Mouse (Mus musculus) liver, embryonic 11.5 days (tissue): ENCODE data around the gene Kcnk7. TPM values are rescaled to one million over a fixed set of nuclear protein-coding genes. Genes with fewer than 3 reads are reported as not detected.
A peak's percentile ranks its signal among the peaks of the same experiment; 100 is the strongest.

Source experiments
- ATAC-seq: fragments of 200-750 bp; cut with Nextera tagmentation; replicated peaks from 2 replicates; pipeline ENCODE4 v1.8.0; 2017; ENCODE audit warnings: moderate number of reproducible peaks, mild to moderate bottlenecking, moderate TSS enrichment, moderate library complexity; ENCODE audit not compliant: low FRiP score
- DNase-seq: peaks from one replicate; pipeline ENCODE4 v3.0.0-alpha.2; 2017; ENCODE audit warnings: low spot score
- H3K27ac ChIP-seq: fragments of 300-500 bp; sonication (generic); 2 replicates; pipeline ENCODE4 v1.5.1; 2014; ENCODE audit warnings: mild to moderate bottlenecking, low read depth, low read length, control low read depth
- H3K27me3 ChIP-seq: fragments of 300-500 bp; sonication (generic); replicated peaks from 2 replicates; pipeline ENCODE4 v1.6.1; 2014; ENCODE audit warnings: low read length, mixed read lengths; ENCODE audit not compliant: control insufficient read depth, insufficient read depth
- H3K36me3 ChIP-seq: fragments of 300-500 bp; sonication (generic); 2 replicates; pipeline ENCODE4 v1.6.1; 2014; ENCODE audit warnings: mild to moderate bottlenecking, low read length, moderate library complexity, mixed read lengths; ENCODE audit not compliant: control insufficient read depth, insufficient read depth
- H3K4me1 ChIP-seq: fragments of 300-500 bp; sonication (generic); replicated peaks from 2 replicates; pipeline ENCODE4 v1.6.1; 2014; ENCODE audit warnings: low read length, mixed read lengths; ENCODE audit not compliant: control insufficient read depth, insufficient read depth
- H3K4me2 ChIP-seq: fragments of 300-500 bp; sonication (generic); 2 replicates; pipeline ENCODE4 v1.6.1; 2014; ENCODE audit warnings: mild to moderate bottlenecking, control low read depth, moderate library complexity
- H3K4me3 ChIP-seq: fragments of 300-500 bp; sonication (generic); 2 replicates; pipeline ENCODE4 v1.5.1; 2014; ENCODE audit warnings: low read depth, low read length, control low read depth
- H3K9ac ChIP-seq: fragments of 300-500 bp; sonication (generic); 2 replicates; pipeline ENCODE4 v1.6.1; 2014; ENCODE audit warnings: low read depth, low read length, control low read depth
- H3K9me3 ChIP-seq: fragments of 300-500 bp; sonication (generic); 2 replicates; pipeline ENCODE4 v1.6.1; 2016; ENCODE audit warnings: low read length, inconsistent platforms, mixed read lengths; ENCODE audit not compliant: control insufficient read depth
- WGBS: fragments of 180-500 bp; shearing (Covaris S2); extraction: QIAGEN DNeasy Blood & Tissue Kit; methylation state at CpG from one replicate; pipeline ENCODE4 v1.1.7; 2014; 5-methylcytosine and 5-hydroxymethylcytosine counted together
- polyA plus RNA-seq: library from polyadenylated mRNA; unstranded; fragments of >200 nt; fragmentation: Nextera tagmentation; extraction: Ambion mirVana; gene quantifications from 2 replicates; pipeline ENCODE4 v1.2.1, GENCODE M21; 2014

Gene Kcnk7
- polyA plus RNA-seq, 1 experiment from 2014 or later = 0.14 TPM

- peaks cover 43% of the 10 kb centered on the region for H3K36me3 ChIP-seq
- 27% methylated on average over 2 of the region's 2 CpGs for WGBS
- no peak overlapping the region for H3K9ac ChIP-seq
- H3K4me3 ChIP-seq = peak overlapping the region; percentile 7
- DNase-seq (no peak), ATAC-seq (peak; percentile 38)
- H3K27ac ChIP-seq = peak overlapping the region; percentile 19; the same call in 1 of the 2 replicates
- peaks cover 31% of the 10 kb centered on the region for H3K4me1 ChIP-seq
- H3K9me3 ChIP-seq = no peaks in the 10 kb centered on the region
- peak overlapping the region; percentile 43 for H3K4me2 ChIP-seq
- no peaks in the 10 kb centered on the region for H3K27me3 ChIP-seq
Measured at GRCm38 (mm10) chr19:5713730-5714129, 9.6 kb downstream of the Kcnk7 start.

DNA sequence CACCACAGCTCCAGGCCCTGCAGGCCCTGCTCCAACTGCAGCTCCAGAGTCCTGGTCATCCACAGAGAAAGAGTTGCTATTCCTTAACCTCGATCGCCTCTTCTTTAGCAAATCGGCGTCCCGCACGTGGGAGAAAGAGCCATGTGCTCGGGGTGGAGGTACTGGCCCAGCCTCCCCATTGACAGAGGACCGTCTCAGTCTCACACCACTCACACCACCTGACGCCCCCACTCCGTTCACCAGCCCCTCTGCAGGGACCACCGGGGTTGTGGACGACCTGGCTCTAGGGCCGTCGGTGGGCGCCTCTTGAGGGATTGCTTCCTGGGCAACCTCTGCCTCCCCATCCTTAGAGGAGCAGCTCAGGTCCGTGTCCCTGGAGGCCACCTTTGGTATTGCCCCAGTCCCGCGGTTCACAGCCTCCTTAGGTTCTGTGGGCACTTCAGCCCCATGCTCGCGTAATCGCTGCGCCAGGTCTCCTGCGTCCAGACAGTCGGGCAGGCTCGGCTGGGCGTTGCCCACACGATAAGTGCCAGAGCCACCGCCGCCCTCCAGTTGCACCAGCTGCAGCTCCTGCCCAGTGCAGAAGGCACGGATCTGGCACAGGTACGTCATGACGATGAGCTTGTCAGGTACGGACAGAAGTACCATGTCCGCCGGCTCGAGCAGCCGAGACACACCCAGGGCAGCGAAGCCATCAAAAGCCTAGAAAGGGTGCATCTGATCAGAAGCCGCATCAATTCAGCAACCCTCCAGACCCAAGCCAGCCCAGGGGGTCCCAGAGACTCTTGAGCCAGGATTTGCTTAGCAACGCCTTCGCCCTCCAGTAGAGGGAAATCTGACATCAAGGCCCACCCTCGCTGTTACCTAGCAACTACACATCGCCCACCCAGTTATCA, 11.9 kb downstream of the Kcnk7 start:
- no peaks in the 10 kb centered on the region for H3K9me3 ChIP-seq
- 0 out of 2 replicates have a peak overlapping the region, but pooled peaks have one; percentile 11 for H3K4me3 ChIP-seq
- peak; percentile 27; the same call in 1 of the 2 replicates for ATAC-seq
- H3K36me3 ChIP-seq = peaks cover 46% of the 10 kb centered on the region
- H3K27me3 ChIP-seq = no peaks in the 10 kb centered on the region
- no peak overlapping the region for H3K27ac ChIP-seq
- 59% methylated on average over 43 of the region's 43 CpGs for WGBS
- no peak for DNase-seq
- no peak overlapping the region for H3K9ac ChIP-seq
- peak overlapping the region; percentile 37 for H3K4me2 ChIP-seq
- H3K4me1 ChIP-seq = peaks cover 33% of the 10 kb centered on the region

DNA sequence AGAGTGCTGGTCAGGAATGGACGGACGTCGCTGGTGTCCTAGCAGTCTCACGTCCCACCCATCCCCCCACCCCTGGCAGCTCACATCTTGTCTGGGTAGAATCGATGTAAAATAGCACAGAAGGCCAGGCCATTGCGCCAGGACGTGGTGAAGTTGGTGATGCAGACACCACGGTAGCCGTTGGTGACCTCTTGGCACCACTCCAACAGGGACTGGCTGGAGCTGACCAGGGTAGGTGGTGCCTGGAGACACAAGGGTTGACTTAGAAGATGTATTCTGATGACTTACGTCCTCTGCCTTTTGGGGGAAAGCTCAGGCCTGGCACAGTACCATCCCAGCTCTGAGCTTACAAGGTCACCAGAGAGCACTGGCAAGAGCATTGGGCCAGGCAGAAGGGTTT, 12.8 kb downstream of the Kcnk7 start:
- Histone ChIP-seq H3K4me1 (peaks cover 37% of the 10 kb centered on the region), H3K4me3 (no peak overlapping the region), H3K36me3 (peaks cover 48% of the 10 kb centered on the region), H3K9me3 (no peaks in the 10 kb centered on the region), H3K27ac (no peak overlapping the region), H3K27me3 (no peaks in the 10 kb centered on the region), H3K9ac (no peak overlapping the region), H3K4me2 (no peak overlapping the region)
- ATAC-seq (no peak), DNase-seq (no peak)
- 65% methylated on average over 10 of the region's 10 CpGs for WGBS

GRCm38 (mm10) chr19:5721233-5721632, 17.1 kb downstream of the Kcnk7 start:
- WGBS = 87% methylated on average over 6 of the region's 6 CpGs
- DNase-seq (no peak), ATAC-seq (no peak)
- H3K27ac ChIP-seq = no peak overlapping the region
- no peak overlapping the region for H3K4me3 ChIP-seq
- peaks cover 43% of the 10 kb centered on the region for H3K36me3 ChIP-seq
- no peak overlapping the region for H3K4me2 ChIP-seq
- no peaks in the 10 kb centered on the region for H3K9me3 ChIP-seq
- H3K9ac ChIP-seq = no peak overlapping the region
- H3K4me1 ChIP-seq = peaks cover 54% of the 10 kb centered on the region
- no peaks in the 10 kb centered on the region for H3K27me3 ChIP-seq

GRCm38 (mm10) chr19:5722848-5723425, 18.8 kb downstream of the Kcnk7 start:
- H3K36me3 ChIP-seq = peaks cover 36% of the 10 kb centered on the region
- peak overlapping the region; percentile 93 for H3K9ac ChIP-seq
- H3K4me3 ChIP-seq = peak overlapping the region; percentile 83
- no peaks in the 10 kb centered on the region for H3K27me3 ChIP-seq
- DNase-seq (no peak), ATAC-seq (peak; percentile 57)
- no peaks in the 10 kb centered on the region for H3K9me3 ChIP-seq
- WGBS = 57% methylated on average over 7 of the region's 7 CpGs
- H3K4me1 ChIP-seq = peaks cover 56% of the 10 kb centered on the region
- peak overlapping the region; percentile 95 for H3K27ac ChIP-seq
- peak overlapping the region; percentile 94 for H3K4me2 ChIP-seq

- peak overlapping the region; percentile 93 for H3K9ac ChIP-seq
- peaks cover 32% of the 10 kb centered on the region for H3K36me3 ChIP-seq
- peak overlapping the region; percentile 95 for H3K27ac ChIP-seq
- ATAC-seq (no peak), DNase-seq (no peak)
- 41% methylated on average over 4 of the region's 4 CpGs for WGBS
- no peaks in the 10 kb centered on the region for H3K27me3 ChIP-seq
- H3K4me1 ChIP-seq = peaks cover 66% of the 10 kb centered on the region
- H3K9me3 ChIP-seq = no peaks in the 10 kb centered on the region
- peak overlapping the region; percentile 83 for H3K4me3 ChIP-seq
- H3K4me2 ChIP-seq = peak overlapping the region; percentile 94
Measured at GRCm38 (mm10) chr19:5723934-5724548, 19.9 kb downstream of the Kcnk7 start.

GRCm38 (mm10) chr19:5724549-5724941, 20.4 kb downstream of the Kcnk7 start:
- no peaks in the 10 kb centered on the region for H3K9me3 ChIP-seq
- H3K4me3 ChIP-seq = peak overlapping the region; percentile 83
- H3K27me3 ChIP-seq = no peaks in the 10 kb centered on the region
- H3K27ac ChIP-seq = peak overlapping the region; percentile 95
- H3K36me3 ChIP-seq = peaks cover 27% of the 10 kb centered on the region
- H3K4me1 ChIP-seq = peaks cover 66% of the 10 kb centered on the region
- WGBS = 32% methylated on average over 7 of the region's 7 CpGs
- DNase-seq (no peak), ATAC-seq (peak; percentile 58)
- H3K9ac ChIP-seq = peak overlapping the region; percentile 93
- peak overlapping the region; percentile 94 for H3K4me2 ChIP-seq

- ATAC-seq = no peak
- peaks cover 71% of the 10 kb centered on the region for H3K4me1 ChIP-seq
- 30% methylated on average over 12 of the region's 12 CpGs for whole genome bisulfite sequencing
Measured at GRCm38 (mm10) chr19:5725029-5725707, 21.0 kb downstream of the Kcnk7 start.

More at GRCm38 (mm10) chr19:5725029-5725707, 21.0 kb downstream of the Kcnk7 start:
- no peak for DNase-seq
- peaks cover 23% of the 10 kb centered on the region for H3K36me3 ChIP-seq
- no peaks in the 10 kb centered on the region for H3K27me3 ChIP-seq
- peak overlapping the region; percentile 94 for H3K4me2 ChIP-seq
- H3K27ac ChIP-seq = peak overlapping the region; percentile 95
- H3K9me3 ChIP-seq = no peaks in the 10 kb centered on the region
- peak overlapping the region; percentile 83 for H3K4me3 ChIP-seq
- H3K9ac ChIP-seq = peak overlapping the region; percentile 93
